Mouse (Mus musculus) brain, embryonic 14.5 days (tissue): Measurements from ENCODE around the gene Nxpe4.

Source experiments
- CTCF ChIP-seq: fragments of 200-500 bp; IDR thresholded peaks from 2 replicates; pipeline ENCODE4 v1.5.1; 2012; ENCODE audit warnings: inconsistent platforms, mild to moderate bottlenecking, moderate library complexity, borderline replicate concordance; ENCODE audit not compliant: insufficient read depth, insufficient read length; ENCODE audit errors: extremely low read depth
- POLR2A ChIP-seq: fragments of 200-500 bp; IDR thresholded peaks from 2 replicates; pipeline ENCODE4 v1.6.1; 2012; ENCODE audit warnings: mild to moderate bottlenecking, inconsistent platforms, borderline replicate concordance; ENCODE audit not compliant: poor library complexity, insufficient read depth, insufficient read length, severe bottlenecking; ENCODE audit errors: extremely low read depth

DNA sequence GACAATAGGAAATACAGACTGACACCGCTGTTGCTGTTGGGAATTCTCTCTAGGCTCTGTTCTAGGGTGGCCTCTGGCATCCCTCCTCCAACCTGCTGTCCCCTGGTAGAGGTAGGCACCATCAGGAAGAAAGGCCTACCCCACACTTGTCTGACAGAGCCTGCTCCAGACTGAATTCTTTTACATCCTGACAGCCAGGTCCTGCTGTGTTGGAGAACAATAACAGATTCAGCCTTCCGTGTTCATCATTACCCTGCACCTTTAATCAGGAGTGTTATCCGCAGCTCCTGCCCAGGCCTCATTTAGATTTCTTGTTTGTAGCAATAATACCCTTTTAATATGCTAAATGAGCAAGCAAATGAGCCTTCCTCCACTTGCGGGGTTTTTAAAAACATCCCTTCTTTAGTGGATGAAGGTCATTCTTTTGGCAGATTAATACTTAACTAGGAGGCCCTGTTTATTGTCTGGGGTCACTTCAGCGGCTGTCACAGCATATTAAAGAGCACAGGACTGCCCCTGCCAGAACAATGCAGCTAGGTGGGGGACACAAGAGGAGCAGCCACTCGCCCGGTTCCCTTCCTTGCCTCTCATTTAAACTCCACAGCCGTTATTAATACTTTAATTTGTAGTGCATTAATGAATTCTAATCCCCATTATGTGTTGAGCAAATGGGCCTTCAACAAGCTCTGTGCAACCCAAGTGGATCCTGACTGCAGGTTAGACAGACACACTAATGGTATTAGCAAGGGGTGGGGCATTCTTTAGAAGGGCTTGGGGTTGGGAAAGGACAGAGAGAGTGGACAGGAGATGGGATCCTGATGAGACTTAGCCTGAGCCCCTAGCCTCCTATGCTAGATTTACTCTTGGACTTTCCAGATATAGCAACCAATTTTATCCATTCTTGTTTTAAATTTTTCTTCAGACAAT lies 21.1 kb upstream of the Nxpe4 start:
- TF ChIP-seq CTCF (no peak), POLR2A (no peak)
